Mouse (Mus musculus) kidney, embryonic 16.5 days (tissue): ENCODE data around the gene Klhl3. TPM values are rescaled to one million over a fixed set of nuclear protein-coding genes. Genes with fewer than 3 reads are reported as not detected.

Experiments
- ATAC-seq: fragments of 200-750 bp; cut with Nextera tagmentation; 2 replicates; pipeline ENCODE4 v1.8.0; 2017; ENCODE audit warnings: moderate TSS enrichment; ENCODE audit not compliant: low FRiP score, low TSS enrichment
- H3K27ac ChIP-seq: fragments of 300-500 bp; sonication (generic); 2 replicates; pipeline ENCODE4 v1.5.1; 2014; ENCODE audit warnings: low read length
- H3K27me3 ChIP-seq: fragments of 300-500 bp; sonication (generic); 2 replicates; pipeline ENCODE4 v1.6.1; 2014; ENCODE audit warnings: low read length, control low read depth, mixed read lengths; ENCODE audit not compliant: insufficient read depth
- H3K36me3 ChIP-seq: fragments of 300-500 bp; sonication (generic); 2 replicates; pipeline ENCODE4 v1.6.1; 2014; ENCODE audit warnings: low read length, control low read depth, mixed read lengths; ENCODE audit not compliant: insufficient read depth
- H3K4me1 ChIP-seq: fragments of 300-500 bp; sonication (generic); 2 replicates; pipeline ENCODE4 v1.6.1; 2014; ENCODE audit warnings: low read length, control low read depth, mixed read lengths; ENCODE audit not compliant: insufficient read depth
- H3K4me2 ChIP-seq: fragments of 300-500 bp; sonication (generic); replicated peaks from 2 replicates; pipeline ENCODE4 v1.6.1; 2014; ENCODE audit warnings: low read depth, low read length
- H3K4me3 ChIP-seq: fragments of 300-500 bp; sonication (generic); 2 replicates; pipeline ENCODE4 v1.5.1; 2014; ENCODE audit warnings: mild to moderate bottlenecking, low read length
- H3K9ac ChIP-seq: fragments of 300-500 bp; sonication (generic); replicated peaks from 2 replicates; pipeline ENCODE4 v1.6.1; 2014; ENCODE audit warnings: low read length
- H3K9me3 ChIP-seq: fragments of 300-500 bp; sonication (generic); 2 replicates; pipeline ENCODE4 v1.6.1; 2016; ENCODE audit warnings: low read length, control low read depth
- WGBS: fragments of 180-500 bp; shearing (Covaris S2); extraction: QIAGEN DNeasy Blood & Tissue Kit; methylation state at CpG from one replicate; pipeline ENCODE4 v1.1.7; 2014; 5-methylcytosine and 5-hydroxymethylcytosine counted together
- microRNA counts: library from miRNA; unstranded; fragments of <30 nt; microRNA quantifications from one replicate; lab custom pipeline; 2016
- microRNA-seq: library from miRNA; unstranded; fragments of <30 nt; microRNA quantifications from one replicate; pipeline ENCODE4, GENCODE M21; 2016
- polyA plus RNA-seq: library from polyadenylated mRNA; unstranded; fragments of >200 nt; fragmentation: Nextera tagmentation; extraction: Ambion mirVana; gene quantifications from 2 replicates; pipeline ENCODE4 v1.2.1, GENCODE M21; 2015

Klhl3 gene
- polyA plus RNA-seq, 1 experiment from 2014 or later = 8.2 TPM

- Histone ChIP-seq H3K9me3 (0 out of 2 replicates have a peak, but pooled peaks cover 5% of the 10 kb centered on the region), H3K4me1 (no peaks in the 10 kb centered on the region), H3K27ac (no peak overlapping the region), H3K4me3 (no peak overlapping the region), H3K27me3 (no peaks in the 10 kb centered on the region), H3K9ac (no peak overlapping the region), H3K4me2 (no peak overlapping the region), H3K36me3 (no peaks in the 10 kb centered on the region)
- ATAC-seq = no peak
- WGBS = 89% methylated on average over 6 of the region's 6 CpGs
Measured at GRCm38 (mm10) chr13:57977721-57978120, 135.7 kb downstream of the Klhl3 start.

- Histone ChIP-seq H3K27ac (no peak overlapping the region), H3K9me3 (no peaks in the 10 kb centered on the region; the same call in 1 of the 2 replicates), H3K9ac (no peak overlapping the region), H3K36me3 (no peaks in the 10 kb centered on the region), H3K27me3 (no peaks in the 10 kb centered on the region), H3K4me1 (no peaks in the 10 kb centered on the region), H3K4me2 (no peak overlapping the region), H3K4me3 (no peak overlapping the region)
- WGBS = 84% methylated on average over 6 of the region's 6 CpGs
- ATAC-seq = no peak
Measured at GRCm38 (mm10) chr13:57965658-57966057, 147.7 kb downstream of the Klhl3 start.

GRCm38 (mm10) chr13:57960254-57960653, 153.1 kb downstream of the Klhl3 start:
- 82% methylated on average over 2 of the region's 2 CpGs for WGBS
- Histone ChIP-seq H3K4me1 (no peaks in the 10 kb centered on the region), H3K36me3 (no peaks in the 10 kb centered on the region), H3K9me3 (no peaks in the 10 kb centered on the region; the same call in none of the 2 replicates), H3K4me3 (no peak overlapping the region), H3K4me2 (no peak overlapping the region), H3K27ac (no peak overlapping the region), H3K9ac (no peak overlapping the region), H3K27me3 (no peaks in the 10 kb centered on the region)
- ATAC-seq = no peak

DNA sequence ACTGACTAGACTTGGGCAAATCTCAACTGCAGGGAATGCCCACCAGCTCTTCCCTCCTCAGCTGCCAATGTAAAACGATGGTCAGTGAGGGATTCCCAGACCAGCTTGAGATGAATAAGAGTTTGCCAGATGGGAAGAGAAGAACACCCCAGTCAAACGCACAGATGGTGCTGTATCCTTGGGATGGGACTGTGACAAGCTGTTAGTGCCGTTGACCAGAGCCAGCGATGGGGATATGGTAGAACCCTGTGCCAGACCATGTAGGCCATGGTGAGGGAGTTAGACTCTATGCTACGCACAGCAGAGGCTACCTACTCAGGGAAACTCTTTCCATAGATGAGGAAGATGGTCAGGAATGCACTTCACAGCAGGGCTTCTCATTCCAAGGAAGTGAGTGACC, 153.6 kb downstream of the Klhl3 start:
- WGBS = 81% methylated on average over 5 of the region's 5 CpGs
- Histone ChIP-seq H3K9ac (no peak overlapping the region), H3K4me3 (no peak overlapping the region), H3K4me1 (no peaks in the 10 kb centered on the region), H3K27ac (no peak overlapping the region), H3K9me3 (no peaks in the 10 kb centered on the region; the same call in none of the 2 replicates), H3K4me2 (no peak overlapping the region), H3K27me3 (no peaks in the 10 kb centered on the region), H3K36me3 (no peaks in the 10 kb centered on the region)
- ATAC-seq = no peak

MicroRNAs within 50 kb of the gene (microRNA counts, 519-probe panel; counts per million panel counts)
- 104 counts per million, percentile 35 among the panel's probes with 10 or more counts for microRNA mmu-miR-874 (lab: Ali Mortazavi, UCI)

Small RNA genes within 50 kb of the gene (microRNA-seq; reads per million reads assigned to microRNA genes)
- 223 reads per million, percentile 65 among the genes with 10 or more reads in this experiment for gene Mir874

Other genes starting within 250 kb of the Klhl3 start
- 0.59 and 0.64 TPM in 2 replicates for gene Spock1, start 205.3 kb downstream of the Klhl3 start, polyA plus RNA-seq
- 23.2 and 32.9 TPM in 2 replicates for gene Hnrnpa0, start 15.0 kb upstream of the Klhl3 start, polyA plus RNA-seq
- gene Idnk, start 44.1 kb upstream of the Klhl3 start, polyA plus RNA-seq = 38.6 and 39.9 TPM in 2 replicates
- gene Ubqln1, start 102.1 kb upstream of the Klhl3 start, polyA plus RNA-seq = 103 and 104 TPM in 2 replicates
- gene Gkap1, start 162.1 kb upstream of the Klhl3 start, polyA plus RNA-seq = 22.5 and 25.8 TPM in 2 replicates
- 0.71 and 0.84 TPM in 2 replicates for gene Kif27, start 245.5 kb upstream of the Klhl3 start, polyA plus RNA-seq